Mouse (Mus musculus) limb, embryonic 13.5 days (tissue): Measurements from ENCODE around the gene Ccer2. TPM values are rescaled to one million over a fixed set of nuclear protein-coding genes. Genes with fewer than 3 reads are reported as not detected.

Source experiments
- ATAC-seq: fragments of 200-750 bp; cut with Nextera tagmentation; 2 replicates; pipeline ENCODE4 v1.8.0; 2017; ENCODE audit warnings: low read depth, moderate number of reproducible peaks, moderate TSS enrichment; ENCODE audit not compliant: low FRiP score
- H3K27ac ChIP-seq: fragments of 300-500 bp; sonication (generic); 2 replicates; pipeline ENCODE4 v1.5.1; 2015; ENCODE audit warnings: inconsistent platforms, mild to moderate bottlenecking, moderate library complexity
- H3K27me3 ChIP-seq: fragments of 300-500 bp; sonication (generic); 2 replicates; pipeline ENCODE4 v1.6.1; 2015; ENCODE audit warnings: mild to moderate bottlenecking, inconsistent platforms
- H3K36me3 ChIP-seq: fragments of 300-500 bp; sonication (generic); 2 replicates; pipeline ENCODE4 v1.6.1; 2015; ENCODE audit warnings: inconsistent platforms, mild to moderate bottlenecking, moderate library complexity
- H3K4me1 ChIP-seq: fragments of 300-500 bp; sonication (generic); 2 replicates; pipeline ENCODE4 v1.6.1; 2015; ENCODE audit warnings: inconsistent platforms
- H3K4me2 ChIP-seq: fragments of 300-500 bp; sonication (generic); replicated peaks from 2 replicates; pipeline ENCODE4 v1.6.1; 2015; ENCODE audit warnings: inconsistent platforms, mild to moderate bottlenecking, moderate library complexity
- H3K4me3 ChIP-seq: fragments of 300-500 bp; sonication (generic); 2 replicates; pipeline ENCODE4 v1.5.1; 2015; ENCODE audit warnings: moderate library complexity, mild to moderate bottlenecking, inconsistent platforms
- H3K9ac ChIP-seq: fragments of 300-500 bp; sonication (generic); 2 replicates; pipeline ENCODE4 v1.6.1; 2015; ENCODE audit warnings: mild to moderate bottlenecking, inconsistent platforms
- H3K9me3 ChIP-seq: fragments of 300-500 bp; sonication (generic); 2 replicates; pipeline ENCODE4 v1.6.1; 2016; ENCODE audit warnings: inconsistent platforms
- WGBS: fragments of 180-500 bp; shearing (Covaris S2); methylation state at CpG from one replicate; pipeline ENCODE4 v1.1.7; 2015; 5-methylcytosine and 5-hydroxymethylcytosine counted together
- polyA plus RNA-seq: library from polyadenylated mRNA; unstranded; fragments of >200 nt; fragmentation: Nextera tagmentation; extraction: Ambion mirVana; gene quantifications from 2 replicates; pipeline ENCODE4 v1.2.1, GENCODE M21; 2015

The Ccer2 gene
- polyA plus RNA-seq, 1 experiment from 2014 or later: not detected

GRCm38 (mm10) chr7:28726600-28726999 lies 29.4 kb upstream of the Ccer2 start:
- H3K4me1 ChIP-seq: 0 out of 2 replicates have a peak, but pooled peaks cover 4% of the 10 kb centered on the region
- peak; percentile 51; the same call in 1 of the 2 replicates for ATAC-seq
- H3K9ac ChIP-seq: no peak overlapping the region
- no peak overlapping the region for H3K4me3 ChIP-seq
- WGBS: 9% methylated on average over 14 of the region's 14 CpGs
- H3K4me2 ChIP-seq: 0 out of 2 replicates have a peak overlapping the region, but pooled peaks have one; percentile 3
- no peak overlapping the region for H3K27ac ChIP-seq
- H3K27me3 ChIP-seq: peaks cover under 1% of the 10 kb centered on the region; the same call in 1 of the 2 replicates
- peaks cover 6% of the 10 kb centered on the region for H3K9me3 ChIP-seq
- peaks cover 54% of the 10 kb centered on the region for H3K36me3 ChIP-seq

GRCm38 (mm10) chr7:28727649-28728340 lies 28.2 kb upstream of the Ccer2 start:
- H3K27me3 ChIP-seq: peaks cover 9% of the 10 kb centered on the region; the same call in 1 of the 2 replicates
- H3K9ac ChIP-seq: no peak overlapping the region
- H3K27ac ChIP-seq: no peak overlapping the region
- WGBS: 52% methylated on average over 10 of the region's 10 CpGs
- no peak for ATAC-seq
- no peak overlapping the region for H3K4me3 ChIP-seq
- H3K4me2 ChIP-seq: no peak overlapping the region
- peaks cover 55% of the 10 kb centered on the region for H3K36me3 ChIP-seq
- H3K9me3 ChIP-seq: peaks cover 9% of the 10 kb centered on the region
- H3K4me1 ChIP-seq: peaks cover 11% of the 10 kb centered on the region; the same call in 1 of the 2 replicates

GRCm38 (mm10) chr7:28732341-28733142 lies 23.4 kb upstream of the Ccer2 start:
- peak overlapping the region; percentile 48 for H3K4me3 ChIP-seq
- peaks cover 63% of the 10 kb centered on the region for H3K36me3 ChIP-seq
- H3K27ac ChIP-seq: no peak overlapping the region
- WGBS: 4% methylated on average over 58 of the region's 58 CpGs
- H3K4me2 ChIP-seq: peak overlapping the region; percentile 83
- H3K9ac ChIP-seq: peak overlapping the region; percentile 70
- H3K4me1 ChIP-seq: peaks cover 12% of the 10 kb centered on the region; the same call in 1 of the 2 replicates
- peaks cover 9% of the 10 kb centered on the region; the same call in 1 of the 2 replicates for H3K27me3 ChIP-seq
- H3K9me3 ChIP-seq: peaks cover 9% of the 10 kb centered on the region
- ATAC-seq: peak; percentile 88

- Histone ChIP-seq H3K36me3 (peaks cover 64% of the 10 kb centered on the region), H3K27ac (no peak overlapping the region), H3K4me2 (peak overlapping the region; percentile 83), H3K4me1 (peaks cover 12% of the 10 kb centered on the region; the same call in 1 of the 2 replicates), H3K9me3 (peaks cover 9% of the 10 kb centered on the region), H3K27me3 (peaks cover 9% of the 10 kb centered on the region; the same call in 1 of the 2 replicates), H3K4me3 (peak overlapping the region; percentile 48), H3K9ac (peak overlapping the region; percentile 70; the same call in 1 of the 2 replicates)
- 14% methylated on average over 11 of the region's 11 CpGs for WGBS
- no peak; the same call in 1 of the 2 replicates for ATAC-seq
Observed at GRCm38 (mm10) chr7:28733211-28733610, 22.8 kb upstream of the Ccer2 start.

DNA sequence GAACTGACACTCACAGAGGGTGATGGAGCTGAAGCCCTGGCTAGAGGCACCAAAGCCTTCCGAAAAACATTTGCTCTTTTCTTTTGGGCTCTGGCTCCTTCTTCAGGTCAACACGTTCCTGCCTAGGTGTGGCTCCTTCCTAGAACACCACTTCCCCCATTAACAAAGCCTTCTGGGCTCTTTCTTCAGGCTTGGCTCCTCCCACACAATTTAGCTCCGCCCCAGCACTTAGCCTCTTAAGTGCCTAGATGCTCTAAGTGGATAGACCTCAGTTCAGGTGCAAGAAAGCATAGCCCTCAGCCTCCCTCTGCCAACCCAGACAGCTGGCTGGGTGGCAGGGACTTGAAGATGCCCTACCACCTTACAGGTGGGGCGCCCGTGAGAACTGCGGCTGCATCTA lies 20.3 kb upstream of the Ccer2 start:
- Histone ChIP-seq H3K36me3 (peaks cover 67% of the 10 kb centered on the region), H3K4me2 (no peak overlapping the region), H3K9me3 (peaks cover 9% of the 10 kb centered on the region), H3K4me3 (no peak overlapping the region), H3K9ac (no peak overlapping the region), H3K4me1 (peaks cover 12% of the 10 kb centered on the region; the same call in 1 of the 2 replicates), H3K27ac (no peak overlapping the region), H3K27me3 (peaks cover 9% of the 10 kb centered on the region; the same call in 1 of the 2 replicates)
- WGBS: 83% methylated on average over 6 of the region's 6 CpGs
- no peak for ATAC-seq

- no peaks in the 10 kb centered on the region for H3K27me3 ChIP-seq
- H3K4me1 ChIP-seq: peaks cover 13% of the 10 kb centered on the region
- no peak overlapping the region for H3K27ac ChIP-seq
- WGBS: 95% methylated on average over 21 of the region's 21 CpGs
- H3K36me3 ChIP-seq: peaks cover 57% of the 10 kb centered on the region
- no peak for ATAC-seq
- no peak overlapping the region for H3K4me3 ChIP-seq
- H3K4me2 ChIP-seq: no peak overlapping the region
- no peaks in the 10 kb centered on the region for H3K9me3 ChIP-seq
- no peak overlapping the region for H3K9ac ChIP-seq
Observed at GRCm38 (mm10) chr7:28739829-28740228, 16.1 kb upstream of the Ccer2 start.

DNA sequence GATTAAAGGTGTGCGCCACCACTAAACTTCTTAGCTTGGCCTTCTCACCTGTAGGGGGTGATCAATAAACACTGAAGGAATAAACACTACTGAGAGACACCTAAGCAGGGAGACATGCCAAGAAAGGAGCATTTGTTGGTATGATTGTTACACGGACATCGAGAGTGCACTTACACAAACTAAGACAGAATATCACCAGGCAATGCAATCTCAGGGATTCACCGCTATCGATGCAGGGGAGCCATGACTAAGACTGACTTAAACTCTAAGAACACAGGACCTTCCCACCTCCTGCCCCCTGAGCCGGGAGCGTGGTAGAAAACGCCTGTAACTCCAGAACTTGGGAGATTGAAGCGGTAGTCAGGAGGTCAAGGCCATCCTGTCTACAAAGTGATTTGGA lies 15.0 kb upstream of the Ccer2 start:
- Histone ChIP-seq H3K36me3 (peaks cover 58% of the 10 kb centered on the region), H3K4me1 (peaks cover 13% of the 10 kb centered on the region), H3K4me3 (peak overlapping the region; percentile 57), H3K9ac (peak overlapping the region; percentile 90), H3K27ac (no peak overlapping the region), H3K4me2 (peak overlapping the region; percentile 94), H3K9me3 (no peaks in the 10 kb centered on the region), H3K27me3 (no peaks in the 10 kb centered on the region)
- no peak for ATAC-seq
- 38% methylated on average over 9 of the region's 9 CpGs for whole genome bisulfite sequencing

- Histone ChIP-seq H3K4me1 (peaks cover 13% of the 10 kb centered on the region), H3K4me2 (peak overlapping the region; percentile 94), H3K27ac (peak overlapping the region; percentile 4; the same call in 1 of the 2 replicates), H3K27me3 (no peaks in the 10 kb centered on the region), H3K36me3 (peaks cover 58% of the 10 kb centered on the region), H3K9ac (peak overlapping the region; percentile 90), H3K9me3 (no peaks in the 10 kb centered on the region), H3K4me3 (peak overlapping the region; percentile 57)
- WGBS: 2% methylated on average over 13 of the region's 13 CpGs
- peak; percentile 30 for ATAC-seq
Observed at GRCm38 (mm10) chr7:28741368-28741708, 14.6 kb upstream of the Ccer2 start.

DNA sequence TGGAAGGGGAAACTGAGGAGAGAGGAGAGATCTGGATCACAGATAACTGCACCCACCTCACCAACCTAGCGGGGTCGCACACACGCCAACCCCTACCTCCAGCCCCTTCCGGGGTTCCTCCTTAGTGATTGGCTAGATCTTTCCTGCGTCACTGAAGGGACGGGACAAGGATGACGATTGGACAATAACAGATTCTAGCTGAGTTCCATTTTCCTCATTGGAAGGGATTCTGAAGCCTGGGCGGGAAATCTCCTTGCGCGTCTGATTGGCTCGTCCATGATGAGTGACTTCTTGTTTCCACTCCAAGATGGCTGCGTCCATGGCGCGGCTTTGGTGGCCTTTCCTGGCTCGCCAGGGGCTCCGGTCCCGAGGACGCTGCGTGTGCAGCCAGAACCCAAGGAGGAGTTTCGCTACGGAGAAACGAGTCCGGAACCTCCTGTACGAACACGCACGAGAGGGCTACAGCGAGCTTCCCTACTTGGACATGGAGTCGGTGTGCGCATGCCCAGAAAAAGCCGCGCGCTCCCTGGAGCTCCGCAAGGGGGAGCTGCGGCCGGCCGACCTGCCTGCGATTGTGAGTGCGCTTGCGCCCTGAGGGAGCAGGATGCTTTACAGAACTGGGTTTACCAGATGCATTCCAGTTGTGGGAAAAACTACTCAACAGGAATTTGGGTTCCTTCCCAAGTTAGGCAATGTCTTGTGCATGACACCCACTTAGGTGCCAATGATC lies 14.1 kb upstream of the Ccer2 start, which contains the start of the genes Mrps12 and Sars2:
TSS of gene Mrps12 (minus strand) at position 112 of the 730 bp plus-strand sequence.
TSS of gene Sars2 (plus strand) at position 284 of the 730 bp plus-strand sequence.
- ATAC-seq: peak; percentile 99
- Histone ChIP-seq H3K4me2 (peak within 1 kb of the TSS; percentile 94), H3K9me3 (no peaks in the 10 kb centered on the region), H3K9ac (peak within 1 kb of the TSS; percentile 90), H3K27me3 (no peaks in the 10 kb centered on the region), H3K4me1 (peaks cover 13% of the 10 kb centered on the region), H3K36me3 (peaks cover 58% of the 10 kb centered on the region), H3K27ac (peak within 1 kb of the TSS; percentile 87), H3K4me3 (peak within 1 kb of the TSS; percentile 57)
- under 1% methylated on average over 39 of the region's 39 CpGs for whole genome bisulfite sequencing

DNA sequence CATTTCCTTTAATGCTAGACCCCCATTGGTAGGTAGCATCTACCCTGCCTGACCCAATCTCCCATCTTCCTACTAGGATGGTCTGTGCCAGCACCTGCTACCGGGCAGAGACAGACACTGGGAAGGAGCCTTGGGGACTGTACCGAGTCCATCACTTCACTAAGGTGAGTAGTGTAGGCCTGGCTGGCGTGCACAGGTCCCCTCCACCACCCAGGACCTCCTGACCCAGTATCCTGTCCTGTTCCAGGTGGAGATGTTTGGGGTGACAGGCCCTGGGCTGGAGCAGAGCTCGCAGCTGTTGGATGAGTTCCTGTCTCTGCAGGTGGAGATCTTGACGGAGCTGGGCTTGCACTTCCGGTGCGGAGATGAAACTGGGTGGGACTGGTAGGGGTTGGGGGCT lies 6.0 kb upstream of the Ccer2 start:
- peaks cover 64% of the 10 kb centered on the region for H3K36me3 ChIP-seq
- H3K4me1 ChIP-seq: no peaks in the 10 kb centered on the region
- no peak overlapping the region for H3K4me3 ChIP-seq
- no peak overlapping the region for H3K9ac ChIP-seq
- no peak overlapping the region for H3K27ac ChIP-seq
- no peaks in the 10 kb centered on the region for H3K9me3 ChIP-seq
- ATAC-seq: no peak
- WGBS: 93% methylated on average over 7 of the region's 7 CpGs
- H3K27me3 ChIP-seq: no peaks in the 10 kb centered on the region
- H3K4me2 ChIP-seq: no peak overlapping the region

- no peaks in the 10 kb centered on the region for H3K9me3 ChIP-seq
- H3K27me3 ChIP-seq: peaks cover 24% of the 10 kb centered on the region
- peaks cover 14% of the 10 kb centered on the region for H3K4me1 ChIP-seq
- ATAC-seq: no peak
- no peak overlapping the region for H3K4me3 ChIP-seq
- no peak overlapping the region for H3K9ac ChIP-seq
- 82% methylated on average over 13 of the region's 13 CpGs for WGBS
- H3K27ac ChIP-seq: no peak overlapping the region
- no peak overlapping the region for H3K4me2 ChIP-seq
- peaks cover 44% of the 10 kb centered on the region for H3K36me3 ChIP-seq
Observed at GRCm38 (mm10) chr7:28758623-28759022, 2.6 kb downstream of the Ccer2 start.
